Mouse (Mus musculus) ES-Bruce4 (cell line): ENCODE results near the gene Aif1l.

Source experiments
- EP300 ChIP-seq: IDR thresholded peaks from 2 replicates; pipeline ENCODE4 v1.6.1; 2011; ENCODE audit warnings: low read depth, low read length; ENCODE audit not compliant: insufficient read depth
- POLR2A ChIP-seq: IDR thresholded peaks from one replicate; pipeline ENCODE4 v1.8.1; 2011; ENCODE audit warnings: low read length; ENCODE audit not compliant: insufficient read depth

DNA sequence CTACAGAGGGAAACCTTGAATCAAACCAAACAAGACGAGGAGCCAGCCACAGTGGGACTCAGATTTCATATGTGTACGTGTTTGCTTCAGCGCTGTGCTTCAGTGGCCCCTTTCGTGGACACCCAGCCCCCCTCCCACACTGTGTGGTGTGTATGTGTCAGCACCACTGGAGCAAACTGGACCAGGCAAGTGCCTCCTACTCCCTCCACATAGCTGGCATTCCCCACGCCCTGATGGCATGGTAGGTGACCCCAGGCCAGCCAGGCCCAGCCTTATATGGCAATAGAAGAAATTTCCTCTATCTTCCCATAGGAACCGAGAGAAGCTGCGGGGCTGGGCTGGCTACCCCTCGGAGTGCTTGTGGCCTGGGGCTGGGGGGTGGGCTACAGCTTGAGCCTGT lies 3.7 kb downstream of the Aif1l start:
- no peak for TF ChIP-seq EP300
- TF ChIP-seq POLR2A: no peak
